10 mouse cellular contexts compared by ENCODE assay signal in genomic region chr10:7911268-7911667, GRCm38 (mm10). TPM values are rescaled to one million over a fixed set of nuclear protein-coding genes. Genes with fewer than 3 reads are reported as not detected.
DNase-seq lines count a peak whose midpoint lies in the region; ATAC-seq lines count a peak whose summit lies in the region.
"Had no signal": no experiment of that assay in that cellular context is flagged by ENCODE, and none has a peak within 500 bp of the region (broad histone marks: within the 10 kb centered on the region; RNA-seq: fewer than 3 reads in every experiment).

No protein-coding gene starts in this region.

- H3K9ac ChIP-seq in embryonic facial prominence, embryonic 11.5 days (replicated peaks; ENCODE audit: low read length) = no peak overlapping the region
- H3K9ac ChIP-seq: hindbrain, embryonic 14.5 days; liver, embryonic 14.5 days had no signal

- H3K27me3 ChIP-seq in embryonic facial prominence, embryonic 11.5 days (ENCODE audit: control insufficient read depth, insufficient read depth, low read length) = no peaks in the 10 kb centered on the region
- H3K27me3 ChIP-seq in embryonic facial prominence, embryonic 10.5 days (replicated peaks; ENCODE audit: low read depth, poor library complexity, severe bottlenecking) = no peaks in the 10 kb centered on the region

- DNase-seq in embryonic facial prominence, embryonic 11.5 days (ENCODE audit: low spot score) = peak; percentile 14
- DNase-seq in embryonic facial prominence, embryonic 10.5 days (ENCODE audit: low spot score) = no peak
- peak; percentile 52 for DNase-seq in layer of hippocampus, adult 9-11 months
- DNase-seq in layer of hippocampus, postnatal 25 days (ENCODE audit: extremely low spot score in 1 of 2, low spot score in 1 of 2) = no peak
- DNase-seq in Muller cell, postnatal 12 days (ENCODE audit: inconsistent ontology term) = peak; percentile 78
- peak; percentile 48 for DNase-seq in cerebellum, adult 9-11 months
- DNase-seq in urinary bladder, postnatal 25 days (ENCODE audit: low spot score) = no peak
- DNase-seq in heart, adult 18-20 months = no peak

- no peaks in the 10 kb centered on the region for H3K9me3 ChIP-seq in embryonic facial prominence, embryonic 11.5 days (replicated peaks; ENCODE audit: control insufficient read depth, low read length)
- no peaks in the 10 kb centered on the region for H3K9me3 ChIP-seq in embryonic facial prominence, embryonic 10.5 days

- no peak overlapping the region for H3K4me3 ChIP-seq in embryonic facial prominence, embryonic 11.5 days (ENCODE audit: low read depth, low read length)
- no peak overlapping the region for H3K4me3 ChIP-seq in embryonic facial prominence, embryonic 10.5 days

- H3K36me3 ChIP-seq in embryonic facial prominence, embryonic 11.5 days (replicated peaks; ENCODE audit: control insufficient read depth, insufficient read depth, low read depth, low read length) = peaks cover 3% of the 10 kb centered on the region
- peaks cover 79% of the 10 kb centered on the region for H3K36me3 ChIP-seq in embryonic facial prominence, embryonic 10.5 days (replicated peaks)

- no peak overlapping the region for H3K4me2 ChIP-seq in embryonic facial prominence, embryonic 11.5 days (ENCODE audit: low read depth, low read length)
- H3K4me2 ChIP-seq: hindbrain, embryonic 14.5 days had no signal

- no peak for ATAC-seq in embryonic facial prominence, embryonic 11.5 days (replicated peaks; ENCODE audit: insufficient number of reproducible peaks, low FRiP score, low TSS enrichment, low read depth)

- 71% methylated on average over 10 of the region's 10 CpGs for WGBS in embryonic facial prominence, embryonic 11.5 days
- 80% methylated on average over 10 of the region's 10 CpGs for WGBS in embryonic facial prominence, embryonic 10.5 days

- H3K27ac ChIP-seq in embryonic facial prominence, embryonic 11.5 days (replicated peaks; ENCODE audit: low read depth, low read length) = no peak overlapping the region
- no peak overlapping the region for H3K27ac ChIP-seq in embryonic facial prominence, embryonic 10.5 days (replicated peaks)
- H3K27ac ChIP-seq: hindbrain, embryonic 14.5 days; liver, embryonic 14.5 days had no signal

- H3K4me1 ChIP-seq in embryonic facial prominence, embryonic 11.5 days (ENCODE audit: control insufficient read depth, insufficient read depth, low read length) = no peaks in the 10 kb centered on the region
- no peaks in the 10 kb centered on the region for H3K4me1 ChIP-seq in embryonic facial prominence, embryonic 10.5 days

RNA-seq across cellular contexts. Expression of gene Tab2, which starts 44.8 kb away (rescaled TPM):
- 28.8 and 30.0 TPM in 2 replicates for polyA plus RNA-seq in embryonic facial prominence, embryonic 11.5 days (2014; fragmentation: Nextera tagmentation; extraction: Ambion mirVana)
- 15.9 and 17.8 TPM in 2 replicates for polyA plus RNA-seq in embryonic facial prominence, embryonic 10.5 days (2016; fragmentation: Nextera tagmentation; extraction: Ambion mirVana)
- 10 to 100 TPM; 51.9 to 63.3 TPM for total RNA-seq in layer of hippocampus, postnatal 25 days (2021)
- total RNA-seq in heart, adult 18-20 months (2021) = 10 to 100 TPM; 44.5 to 52.9 TPM

Comparison
In these comparisons a context has a peak if more than half of its experiments do, and no peak if none do; other contexts are left out.
1. DNase-seq: peak in embryonic facial prominence, embryonic 11.5 days (single experiment), layer of hippocampus, adult 9-11 months (single experiment), Muller cell, postnatal 12 days (single experiment) and cerebellum, adult 9-11 months (single experiment); none in embryonic facial prominence, embryonic 10.5 days (single experiment), layer of hippocampus, postnatal 25 days (0 of 2), urinary bladder, postnatal 25 days (single experiment) and heart, adult 18-20 months (0 of 2).